Comparison of ENCODE assay signal across 9 mouse cellular contexts in genomic region chr8:46941295-46941694, GRCm38 (mm10). TPM values are rescaled to one million over a fixed set of nuclear protein-coding genes. Genes with fewer than 3 reads are reported as not detected.
DNase-seq lines count a peak whose midpoint lies in the region; ATAC-seq and TF ChIP-seq lines count a peak whose summit lies in the region.
"Had no signal": no experiment of that assay in that cellular context is flagged by ENCODE, and none has a peak within 500 bp of the region (broad histone marks: within the 10 kb centered on the region; RNA-seq: fewer than 3 reads in every experiment).

No protein-coding gene starts in this region.

- intact Hi-C loops in heart, postnatal 14 days (cut with DNase I), result no loop called here

- peak; percentile 21; the same call in 1 of the 2 replicates for ATAC-seq in lung, embryonic 14.5 days (ENCODE audit: insufficient read depth)
- peak; percentile 44; the same call in 1 of the 2 replicates for ATAC-seq in stomach, embryonic 16.5 days (ENCODE audit: insufficient read depth, low FRiP score)

- no peak overlapping the region for H3K4me2 ChIP-seq in lung, embryonic 14.5 days
- H3K4me2 ChIP-seq in stomach, embryonic 16.5 days (ENCODE audit: low read depth, low read length), result peak overlapping the region; percentile 22
- H3K4me2 ChIP-seq: embryonic facial prominence, embryonic 12.5 days had no signal

- H3K27me3 ChIP-seq in lung, embryonic 14.5 days (ENCODE audit: insufficient read depth, low read length), result no peaks in the 10 kb centered on the region
- no peaks in the 10 kb centered on the region for H3K27me3 ChIP-seq in stomach, embryonic 16.5 days (ENCODE audit: control insufficient read depth, insufficient read depth, low read length)
- no peaks in the 10 kb centered on the region for H3K27me3 ChIP-seq in limb, embryonic 10.5 days (ENCODE audit: low read depth, poor library complexity, severe bottlenecking)
- H3K27me3 ChIP-seq: embryonic facial prominence, embryonic 12.5 days had no signal

- H3K9me3 ChIP-seq in lung, embryonic 14.5 days (ENCODE audit: low read depth, low read length), result no peaks in the 10 kb centered on the region
- H3K9me3 ChIP-seq in stomach, embryonic 16.5 days (replicated peaks; ENCODE audit: control insufficient read depth, low read length), result 0 out of 2 replicates have a peak, but pooled peaks cover 3% of the 10 kb centered on the region
- H3K9me3 ChIP-seq in limb, embryonic 10.5 days (replicated peaks), result no peaks in the 10 kb centered on the region

- 54% methylated on average over 11 of the region's 11 CpGs for WGBS in lung, embryonic 14.5 days
- WGBS in stomach, embryonic 16.5 days, result 55% methylated on average over 11 of the region's 11 CpGs
- 91% methylated on average over 11 of the region's 11 CpGs for WGBS in limb, embryonic 10.5 days

- TF ChIP-seq CTCF in lung, embryonic 14.5 days (IDR thresholded peaks at IDR 0.05; ENCODE audit: low read depth), result no peak

- DNase-seq in thymus, adult 18-20 months, result peak; percentile 18 to 54
- no peak for DNase-seq in thymus, postnatal 36 days
- DNase-seq in brain, adult 2 months (ENCODE audit: low read depth, low spot score), result peak; percentile 47
- peak; percentile 59 to 65 for DNase-seq in heart, postnatal 14 days
- DNase-seq in lung, embryonic 14.5 days, result peak; percentile 59
- no peak for DNase-seq in urinary bladder, adult 2 months (ENCODE audit: low spot score)
- no peak for DNase-seq in limb, embryonic 10.5 days (ENCODE audit: low spot score)

- H3K36me3 ChIP-seq in lung, embryonic 14.5 days (ENCODE audit: insufficient read depth), result no peaks in the 10 kb centered on the region
- H3K36me3 ChIP-seq in stomach, embryonic 16.5 days (ENCODE audit: control insufficient read depth, insufficient read depth, low read length), result no peaks in the 10 kb centered on the region
- H3K36me3 ChIP-seq in limb, embryonic 10.5 days, result no peaks in the 10 kb centered on the region
- H3K36me3 ChIP-seq: embryonic facial prominence, embryonic 12.5 days had no signal

- H3K4me1 ChIP-seq in lung, embryonic 14.5 days (ENCODE audit: insufficient read depth), result no peaks in the 10 kb centered on the region
- peaks cover 4% of the 10 kb centered on the region; the same call in 1 of the 2 replicates for H3K4me1 ChIP-seq in stomach, embryonic 16.5 days (ENCODE audit: control insufficient read depth, insufficient read depth, low read length)
- no peaks in the 10 kb centered on the region for H3K4me1 ChIP-seq in limb, embryonic 10.5 days

- no peak overlapping the region for H3K4me3 ChIP-seq in lung, embryonic 14.5 days (ENCODE audit: low read depth, low read length)
- no peak overlapping the region; the same call in 1 of the 2 replicates for H3K4me3 ChIP-seq in stomach, embryonic 16.5 days (replicated peaks; ENCODE audit: low read length)
- no peak overlapping the region for H3K4me3 ChIP-seq in limb, embryonic 10.5 days
- H3K4me3 ChIP-seq: embryonic facial prominence, embryonic 12.5 days had no signal

- no peak overlapping the region for H3K9ac ChIP-seq in lung, embryonic 14.5 days
- H3K9ac ChIP-seq in stomach, embryonic 16.5 days (ENCODE audit: low read length), result no peak overlapping the region
- H3K9ac ChIP-seq: embryonic facial prominence, embryonic 12.5 days had no signal

- H3K27ac ChIP-seq in lung, embryonic 14.5 days (ENCODE audit: low read depth), result 0 out of 2 replicates have a peak overlapping the region, but pooled peaks have one; percentile 27
- peak overlapping the region; percentile 41; the same call in 1 of the 2 replicates for H3K27ac ChIP-seq in stomach, embryonic 16.5 days (ENCODE audit: low read length)
- H3K27ac ChIP-seq in limb, embryonic 10.5 days, result no peak overlapping the region
- H3K27ac ChIP-seq: embryonic facial prominence, embryonic 12.5 days had no signal

RNA-seq across cellular contexts. Expression of gene Enpp6, which starts 45.4 kb away (rescaled TPM):
- 1 to 10 TPM; 5.2 to 5.5 TPM for total RNA-seq in heart, postnatal 14 days (2021)
- polyA plus RNA-seq in lung, embryonic 14.5 days (2014; fragmentation: Nextera tagmentation; extraction: Ambion mirVana), result 0.29 and 0.89 TPM in 2 replicates
- 0.15 and 0.23 TPM in 2 replicates for polyA plus RNA-seq in stomach, embryonic 16.5 days (2015; fragmentation: Nextera tagmentation; extraction: Ambion mirVana)
- polyA plus RNA-seq in urinary bladder, adult 2 months (2012; rRNA removed), result 0.38 and 0.48 TPM in 2 replicates
- 0.09 and 0.24 TPM in 2 replicates for polyA plus RNA-seq in limb, embryonic 10.5 days (2016; fragmentation: Nextera tagmentation; extraction: Ambion mirVana)

Comparison
In these comparisons a context has a peak if more than half of its experiments do, and no peak if none do; other contexts are left out.
1. DNase-seq: peak in thymus, adult 18-20 months (2 of 2), brain, adult 2 months (single experiment), heart, postnatal 14 days (2 of 2) and lung, embryonic 14.5 days (single experiment); none in thymus, postnatal 36 days (0 of 2), urinary bladder, adult 2 months (single experiment) and limb, embryonic 10.5 days (single experiment).